Mouse (Mus musculus) ES-E14 (cell line): ENCODE measurements around the gene Dnajc2. TPM values are rescaled to one million over a fixed set of nuclear protein-coding genes. Genes with fewer than 3 reads are reported as not detected.

Source experiments
- DNase-seq: peaks from one replicate; pipeline ENCODE4 v3.0.0-alpha.2; 2013; ENCODE audit warnings: low read depth, low spot score
- H3K27ac ChIP-seq: 2 replicates; pipeline ENCODE4 v1.5.1; 2012; ENCODE audit warnings: low read depth, mild to moderate bottlenecking, low read length, moderate library complexity, mixed read lengths; ENCODE audit not compliant: poor library complexity, insufficient read depth, severe bottlenecking
- H3K36me3 ChIP-seq: 2 replicates; pipeline ENCODE4 v1.6.1; 2012; ENCODE audit warnings: mild to moderate bottlenecking, low read length, moderate library complexity, mixed read lengths; ENCODE audit not compliant: control insufficient read depth, poor library complexity, insufficient read depth, severe bottlenecking
- H3K4me1 ChIP-seq, 2 experiments: fragments of 150-350 bp in 1 of 2; sonication (generic) in 1 of 2; 2 replicates each; pipeline ENCODE4 v1.6.1; 2012; ENCODE audit warnings: low read length in 2 of 2, mild to moderate bottlenecking in 1 of 2, mixed read lengths in 1 of 2; ENCODE audit not compliant: control insufficient read depth in 2 of 2, insufficient read depth in 2 of 2, poor library complexity in 1 of 2
- H3K4me3 ChIP-seq, 2 experiments: fragments of 150-350 bp in 1 of 2; sonication (generic) in 1 of 2; 2 replicates each; pipeline ENCODE4 v1.5.1; 2012; ENCODE audit warnings: low read length in 2 of 2, low read depth in 1 of 2, mild to moderate bottlenecking in 1 of 2, mixed read lengths in 1 of 2; ENCODE audit not compliant: insufficient read depth in 1 of 2, poor library complexity in 1 of 2, severe bottlenecking in 1 of 2
- H3K9ac ChIP-seq: 2 replicates; pipeline ENCODE4 v1.6.1; 2012; ENCODE audit warnings: low read depth, mild to moderate bottlenecking, low read length, mixed read lengths; ENCODE audit not compliant: poor library complexity, insufficient read depth, severe bottlenecking
- H3K9me3 ChIP-seq: fragments of 150-350 bp; sonication (generic); 2 replicates; pipeline ENCODE4 v1.6.1; 2012; ENCODE audit warnings: low read depth, mild to moderate bottlenecking, low read length; ENCODE audit not compliant: control insufficient read depth, insufficient read depth
- CHD2 ChIP-seq: IDR thresholded peaks from 2 replicates; pipeline ENCODE4 v1.6.1; 2014; ENCODE audit warnings: mild to moderate bottlenecking, low read depth, low read length, inconsistent platforms
- HCFC1 ChIP-seq: IDR thresholded peaks from 2 replicates; pipeline ENCODE4 v1.6.1; 2012; ENCODE audit warnings: low read length, inconsistent platforms, borderline replicate concordance; ENCODE audit not compliant: insufficient read depth
- MAFK ChIP-seq: IDR thresholded peaks from 2 replicates; pipeline ENCODE4 v1.6.1; 2014; ENCODE audit warnings: mild to moderate bottlenecking, low read depth, low read length, inconsistent platforms; ENCODE audit not compliant: insufficient read depth
- ZC3H11A ChIP-seq: IDR thresholded peaks from 2 replicates; pipeline ENCODE4 v1.6.1; 2012; ENCODE audit warnings: low read depth, mild to moderate bottlenecking, inconsistent platforms, low read length, borderline replicate concordance
- ZNF384 ChIP-seq: IDR thresholded peaks from 2 replicates; pipeline ENCODE4 v1.6.1; 2012; ENCODE audit warnings: low read depth, low read length, inconsistent platforms
- in situ Hi-C, 2 experiments: fragments of 600-800 bp; cut with MboI; formaldehyde crosslinking; loops; one replicate each; pipeline ENCODE4 v1.15.1; 2025; ENCODE audit warnings: low sequenced_read_pairs in 2 of 2, inconsistent platforms in 1 of 2; ENCODE audit not compliant: unreplicated experiment in 2 of 2
- total RNA-seq: library from RNA; depleted of rRNA; stranded (reverse); fragments of 300-350 nt; gene quantifications from 2 replicates; pipeline ENCODE4 v1.2.3, GENCODE M21; 2012; rRNA removed

Dnajc2 gene
- 83.7 and 96.0 TPM in 2 replicates for total RNA-seq

- peak within 1 kb of the TSS; percentile 94 to 97 for H3K4me3 ChIP-seq
- peaks cover 20% of the 10 kb centered on the region for H3K36me3 ChIP-seq
- peaks cover 0 to 2% of the 10 kb centered on the region in 2 experiments; a peak in 3 of 4 replicates for H3K4me1 ChIP-seq
- DNase-seq = peak; percentile 84
- peak within 1 kb of the TSS; percentile 68 for H3K27ac ChIP-seq
- peak within 1 kb of the TSS; percentile 96 for H3K9ac ChIP-seq
- H3K9me3 ChIP-seq = no peaks in the 10 kb centered on the region
- TF ChIP-seq ZC3H11A (no peak), HCFC1 (peak; percentile 82), CHD2 (0 out of 2 replicates have a peak, but pooled peaks have one; percentile 26)
- in situ Hi-C loops = no loop called here
These were observed at the start of gene Dnajc2, which contains the start of gene Psmc2 for GRCm38 (mm10) chr5:21785053-21785452. Dnajc2 (minus strand) TSS chr5:21785251. Psmc2 (plus strand) TSS chr5:21785283.

- in situ Hi-C loops = no loop called here
- DNase-seq = no peak
- Histone ChIP-seq H3K9me3 (no peaks in the 10 kb centered on the region), H3K4me3 (no peak overlapping the region), H3K9ac (no peak overlapping the region), H3K4me1 (peaks cover 0 to 7% of the 10 kb centered on the region in 2 experiments; a peak in 2 of 4 replicates), H3K36me3 (no peaks in the 10 kb centered on the region), H3K27ac (no peak overlapping the region)
- TF ChIP-seq ZC3H11A = no peak
- TF ChIP-seq ZNF384 = no peak
- TF ChIP-seq HCFC1 = no peak
- no peak for TF ChIP-seq CHD2
These were observed 46.7 kb upstream of the Dnajc2 start for GRCm38 (mm10) chr5:21831761-21832160.

DNA sequence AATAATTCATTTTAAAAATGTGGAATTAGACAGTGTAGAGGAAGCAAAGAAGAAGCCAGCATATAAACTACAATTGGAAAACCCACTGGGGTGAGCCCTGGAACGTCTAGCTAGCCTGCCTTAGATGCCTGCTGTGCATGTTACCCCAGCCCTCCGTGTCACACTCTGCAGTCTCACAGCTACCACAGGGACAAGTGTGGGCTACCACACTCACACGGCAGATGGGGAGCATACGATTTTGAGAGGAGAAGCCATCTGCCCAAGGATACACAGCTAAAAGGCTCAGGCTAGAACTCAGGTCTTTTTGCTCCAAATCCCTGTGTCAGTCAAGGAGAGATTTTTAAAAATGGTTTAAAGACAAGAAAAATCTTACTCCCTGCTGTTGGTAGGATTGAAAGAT lies 43.8 kb upstream of the Dnajc2 start:
- Histone ChIP-seq H3K36me3 (no peaks in the 10 kb centered on the region), H3K9ac (no peak overlapping the region), H3K27ac (no peak overlapping the region), H3K9me3 (no peaks in the 10 kb centered on the region), H3K4me1 (peaks cover 0 to 18% of the 10 kb centered on the region in 2 experiments; a peak in 3 of 4 replicates), H3K4me3 (no peak overlapping the region)
- no peak for TF ChIP-seq ZC3H11A
- no peak for TF ChIP-seq MAFK
- TF ChIP-seq CHD2 = no peak
- no peak for TF ChIP-seq ZNF384
- TF ChIP-seq HCFC1 = no peak
- in situ Hi-C loops = no loop called here
- DNase-seq = no peak

DNA sequence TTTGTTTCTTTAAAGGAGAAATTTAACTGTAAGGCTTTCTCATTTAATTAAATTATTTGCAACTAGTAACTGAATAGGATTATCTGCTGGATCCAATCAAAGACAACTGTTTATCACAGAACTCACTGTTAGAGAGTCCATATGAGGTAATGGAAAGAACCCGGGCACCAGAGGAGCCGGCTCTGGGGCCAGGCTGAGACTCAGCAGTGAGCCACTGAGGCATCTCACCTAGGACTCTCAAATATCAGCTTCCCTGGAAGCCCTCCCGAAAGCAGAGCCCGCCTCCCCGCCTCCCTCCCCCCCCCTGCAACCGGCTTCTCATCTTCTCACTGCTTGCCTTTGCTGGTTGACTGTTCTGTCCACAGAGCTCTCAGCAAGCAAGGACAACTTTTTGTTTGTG lies 42.6 kb upstream of the Dnajc2 start:
- TF ChIP-seq HCFC1 (no peak), CHD2 (no peak), ZC3H11A (no peak)
- no peaks in the 10 kb centered on the region for H3K36me3 ChIP-seq
- H3K4me1 ChIP-seq = peaks cover 0 to 22% of the 10 kb centered on the region in 2 experiments; a peak in 3 of 4 replicates
- no peak overlapping the region for H3K9ac ChIP-seq
- no peaks in the 10 kb centered on the region for H3K9me3 ChIP-seq
- in situ Hi-C loops = no loop called here
- H3K27ac ChIP-seq = 0 out of 2 replicates have a peak overlapping the region, but pooled peaks have one; percentile 49
- DNase-seq = no peak
- H3K4me3 ChIP-seq = no peak overlapping the region

DNA sequence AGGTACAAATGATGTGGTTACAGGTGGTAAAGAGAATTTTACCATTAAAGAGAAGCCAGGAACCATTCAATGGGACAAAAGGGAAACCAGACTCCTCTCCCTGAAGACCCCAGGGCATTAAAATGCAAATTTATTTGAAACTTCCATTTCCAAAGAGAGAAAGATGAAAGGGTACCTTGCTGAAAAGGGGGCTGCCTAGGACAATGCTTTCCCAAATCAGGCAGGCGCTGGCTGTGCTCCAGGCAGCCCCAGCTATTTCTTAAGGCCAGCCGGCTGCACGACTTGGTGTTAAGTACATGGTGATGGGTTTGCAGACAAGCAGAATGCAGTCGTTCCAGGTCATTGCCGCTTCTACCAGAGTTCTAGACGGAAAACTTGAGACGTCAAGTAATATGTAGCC lies 41.3 kb upstream of the Dnajc2 start:
- H3K9ac ChIP-seq = no peak overlapping the region
- peaks cover 0 to 22% of the 10 kb centered on the region in 2 experiments; a peak in 3 of 4 replicates for H3K4me1 ChIP-seq
- H3K36me3 ChIP-seq = no peaks in the 10 kb centered on the region
- H3K9me3 ChIP-seq = no peaks in the 10 kb centered on the region
- TF ChIP-seq HCFC1 = no peak
- no peak for TF ChIP-seq CHD2
- no peak for TF ChIP-seq ZNF384
- no peak for TF ChIP-seq MAFK
- TF ChIP-seq ZC3H11A = no peak
- no peak overlapping the region for H3K4me3 ChIP-seq
- in situ Hi-C loops = no loop called here
- H3K27ac ChIP-seq = peak overlapping the region; percentile 49; the same call in 1 of the 2 replicates
- peak; percentile 79 for DNase-seq
